Mouse (Mus musculus) lung, postnatal 36 days (tissue): ENCODE data around the gene Cops7b.
"Not testable (repeated sequence)": the region's sequence is repeated elsewhere in the genome, so short reads cannot be mapped to it uniquely, and the experiment has no call there.

Experiments
- DNase-seq: peaks from one replicate; pipeline ENCODE4 v3.0.0; 2022; ENCODE audit warnings: mixed read lengths

Gene Cops7b

DNA sequence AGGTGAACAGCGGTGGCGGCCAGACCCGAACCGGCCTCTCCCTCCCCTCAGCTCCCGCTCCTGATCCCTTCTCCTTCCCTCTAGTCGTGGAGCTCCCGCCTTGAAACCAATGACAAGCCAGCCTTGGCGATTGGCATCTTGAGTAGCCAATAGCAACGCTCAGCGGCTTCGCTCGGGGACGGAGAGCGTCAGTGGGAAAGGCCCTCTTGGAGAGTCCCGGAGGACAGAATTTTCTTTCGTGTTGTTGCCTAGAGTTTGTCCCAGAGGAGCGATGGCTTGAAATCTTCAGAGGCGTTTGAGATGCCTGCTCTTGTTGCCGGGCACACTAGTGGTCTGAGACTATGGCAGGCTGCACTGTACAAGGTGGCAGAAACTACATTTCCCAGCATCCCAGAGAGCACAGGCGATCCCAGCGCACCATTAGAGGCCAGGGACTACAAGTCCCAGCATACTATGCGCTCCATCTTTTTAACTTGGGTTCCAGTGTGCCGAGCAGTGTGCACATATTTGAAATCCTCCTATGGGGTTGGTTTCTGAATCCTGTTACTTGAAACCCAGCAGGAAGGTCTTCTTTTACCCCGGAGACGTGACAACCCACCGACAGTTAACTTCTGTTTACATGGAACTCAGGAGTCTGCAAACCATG is at the start of gene Cops7b, which contains the start of gene Pde6d:
Cops7b (plus strand) TSS at position 454 of the 646 bp plus-strand sequence.
Pde6d (minus strand) TSS at position 179 of the 646 bp plus-strand sequence.
- DNase-seq: peak; percentile 97

DNA sequence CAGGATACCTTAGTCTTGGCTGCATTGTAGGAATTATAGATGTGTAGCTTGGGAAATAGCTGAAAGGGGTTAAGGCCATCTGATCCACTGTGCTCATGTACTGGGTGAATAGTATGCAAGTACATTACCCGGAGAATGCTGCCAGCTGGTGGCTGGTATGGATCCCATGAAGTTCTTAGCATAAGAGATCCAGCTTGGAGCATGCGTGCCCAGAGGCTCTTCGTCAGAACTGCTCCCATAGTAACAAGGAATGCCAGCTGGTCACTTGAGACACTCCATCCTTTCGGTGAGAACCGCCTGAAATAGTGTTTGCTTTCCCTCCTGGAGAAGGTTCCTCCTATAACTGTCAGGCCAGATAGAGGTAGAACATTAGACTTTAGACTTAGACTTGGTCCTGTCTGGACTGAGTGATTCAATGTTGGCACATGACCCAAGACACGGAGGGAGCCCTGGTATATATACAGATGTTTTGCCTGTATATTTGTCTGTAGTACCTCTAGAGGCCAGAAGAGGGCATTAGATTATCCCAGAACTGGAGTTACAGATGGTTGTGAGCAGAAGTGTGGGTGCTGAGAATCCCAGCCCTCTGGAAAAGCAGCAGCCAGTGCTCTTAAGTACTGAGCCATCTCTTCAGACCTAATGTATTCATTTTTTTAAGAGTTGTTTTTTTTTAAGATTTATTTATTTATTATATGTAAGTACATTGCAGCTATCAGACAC is 49.1 kb upstream of the Cops7b start:
- peak; percentile 64 for DNase-seq

DNA sequence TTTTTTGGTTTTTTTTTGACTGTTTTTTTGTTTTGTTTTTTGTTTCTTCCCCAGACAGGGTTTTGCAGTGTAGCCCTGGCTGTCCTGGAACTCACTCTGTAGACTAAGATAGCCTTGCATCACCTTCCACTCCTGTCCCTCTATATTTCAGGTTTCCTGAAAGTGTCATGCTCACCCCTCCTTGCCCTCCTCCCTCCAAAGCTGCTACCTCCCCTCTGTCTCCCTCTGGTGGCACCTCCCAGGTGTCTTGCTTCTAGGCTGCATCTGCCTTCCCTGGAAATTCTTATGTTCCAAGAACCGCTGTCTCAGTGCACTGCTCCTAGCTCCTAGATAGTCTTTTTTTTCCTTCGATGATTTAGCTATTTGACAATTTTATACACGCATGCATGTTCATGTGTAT is 44.3 kb upstream of the Cops7b start:
- no peak for DNase-seq

DNA sequence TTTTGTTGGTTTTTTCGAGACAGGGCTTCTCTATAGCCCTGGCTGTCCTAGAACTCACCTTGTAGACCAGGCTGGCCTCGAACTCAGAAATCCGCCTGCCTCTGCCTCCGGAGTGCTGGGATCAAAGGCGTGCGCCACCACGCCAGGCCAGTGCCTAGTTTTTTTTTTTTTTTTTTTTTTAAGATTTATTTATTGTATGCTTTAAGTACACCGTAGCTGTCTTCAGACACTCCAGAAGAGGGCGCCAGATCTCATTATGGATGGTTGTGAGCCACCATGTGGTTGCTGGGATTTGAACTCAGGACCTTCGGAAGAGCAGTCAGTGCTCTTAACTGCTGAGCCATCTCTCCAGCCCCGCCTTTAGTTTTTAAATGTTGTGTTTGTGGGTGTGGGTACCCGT is 43.1 kb upstream of the Cops7b start:
- not testable (repeated sequence) for DNase-seq

DNA sequence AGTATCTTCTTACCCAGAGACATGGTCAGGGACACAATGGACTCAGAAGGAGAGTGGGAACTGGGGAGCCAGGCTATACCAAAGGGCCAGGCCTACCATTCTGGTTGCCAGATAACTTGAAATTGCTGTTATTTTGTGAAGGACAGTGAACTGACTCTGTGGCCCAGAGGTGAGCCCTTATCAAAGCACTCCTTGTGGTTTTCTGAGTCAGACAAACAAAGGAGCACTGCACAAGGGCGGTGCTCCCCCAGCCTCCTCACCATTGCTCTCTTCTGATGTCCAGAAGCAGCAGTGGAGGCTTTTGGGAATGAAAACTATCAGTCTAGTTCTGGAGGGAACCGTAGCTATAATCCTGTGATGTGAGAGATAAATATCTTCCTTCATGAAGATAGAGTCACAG is 40.1 kb upstream of the Cops7b start:
- no peak for DNase-seq

DNA sequence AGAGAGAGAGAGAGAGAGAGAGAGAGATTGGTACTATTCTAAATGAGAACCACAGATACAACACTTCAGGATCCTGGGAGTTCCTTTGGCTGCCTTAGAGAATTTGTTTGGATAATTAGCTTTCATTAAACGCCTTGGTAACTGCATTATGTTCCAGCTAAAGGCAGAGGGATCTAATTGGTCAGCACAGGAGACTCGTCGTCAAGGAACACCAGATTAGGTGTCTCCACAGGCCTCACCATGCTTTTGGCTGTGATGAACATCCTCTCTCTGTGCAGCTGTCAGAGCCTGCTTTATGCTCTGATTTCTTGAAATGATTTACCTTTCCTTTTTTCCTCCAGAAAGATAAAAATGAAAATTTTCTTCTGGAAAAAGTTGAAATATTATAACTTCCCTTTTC is 35.9 kb upstream of the Cops7b start:
- DNase-seq: no peak

DNA sequence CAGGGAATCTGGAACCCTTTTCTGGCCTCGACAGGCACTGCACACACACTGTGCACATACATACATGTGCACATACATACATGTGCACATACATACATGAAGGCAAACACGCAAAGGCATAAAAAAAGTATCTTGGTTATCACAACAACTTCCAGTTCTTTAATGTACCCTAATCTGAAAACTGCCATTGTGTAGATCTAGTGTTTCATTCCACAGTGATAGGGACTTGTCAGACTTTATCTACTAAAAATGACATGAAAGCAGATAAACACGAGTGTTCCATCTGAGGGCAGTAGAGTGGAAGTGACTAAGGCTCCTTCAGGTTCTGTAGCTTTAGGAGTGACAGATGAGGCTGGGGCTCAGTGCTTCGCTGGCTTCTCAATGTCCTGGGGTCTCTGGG is 31.4 kb upstream of the Cops7b start:
- DNase-seq: no peak

DNA sequence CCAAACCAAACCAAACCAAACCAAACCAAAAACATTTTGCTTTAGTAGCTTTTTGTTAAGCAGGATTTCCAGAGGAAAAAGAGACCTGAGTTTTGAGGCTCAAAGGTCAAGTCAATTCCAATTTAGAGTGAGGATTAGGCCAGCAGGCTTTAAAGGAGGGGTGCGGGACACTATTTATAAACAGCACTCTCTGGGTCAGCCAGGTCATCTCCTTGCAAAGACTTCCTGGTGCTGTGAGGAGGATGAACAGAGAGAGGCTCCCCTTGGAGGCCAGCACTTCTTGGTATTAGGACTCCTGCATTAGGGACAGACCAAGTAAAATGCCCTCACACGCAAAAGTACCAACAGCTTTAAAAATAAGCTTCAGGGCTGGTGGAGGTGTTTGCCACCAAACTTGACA is 30.8 kb upstream of the Cops7b start:
- DNase-seq: no peak

DNA sequence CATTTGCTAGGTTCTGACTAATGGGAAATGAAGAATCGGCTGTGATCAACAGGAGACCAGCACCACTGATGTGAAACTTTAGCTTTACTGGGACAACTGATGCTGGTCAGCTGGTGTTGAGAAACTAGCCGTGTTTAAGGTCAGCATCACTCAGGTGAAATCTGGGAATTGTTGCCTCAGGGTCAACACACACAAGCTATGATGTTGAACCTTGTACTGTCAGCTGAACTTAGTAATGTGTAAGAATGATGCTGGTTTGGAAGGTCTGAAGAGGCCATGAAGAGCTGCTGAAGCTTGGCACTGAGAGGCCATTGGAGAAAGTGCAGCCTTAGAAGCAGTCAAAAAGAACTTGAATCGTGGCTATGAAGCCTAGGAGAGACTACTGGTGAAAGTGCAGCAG is 27.0 kb upstream of the Cops7b start:
- no peak for DNase-seq

DNA sequence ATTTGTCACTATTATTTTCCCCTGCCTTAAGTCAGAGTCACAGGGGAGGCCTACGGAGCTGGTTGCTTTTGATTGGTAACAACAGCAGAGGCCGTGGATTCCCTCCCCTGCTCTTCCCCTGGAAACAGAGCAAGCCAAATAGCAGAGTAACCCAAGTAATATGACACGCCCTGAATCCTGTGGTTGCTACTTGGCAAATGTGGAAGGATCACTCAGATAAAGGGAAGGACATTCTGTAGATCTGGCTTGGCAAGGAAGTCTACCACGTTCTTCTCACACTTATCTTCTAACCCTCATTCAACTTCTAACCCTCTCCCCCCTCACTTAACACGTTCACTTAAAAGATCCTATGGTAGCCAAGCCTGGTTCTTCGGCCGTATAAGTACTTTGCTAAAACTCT is 24.8 kb upstream of the Cops7b start:
- no peak for DNase-seq

DNA sequence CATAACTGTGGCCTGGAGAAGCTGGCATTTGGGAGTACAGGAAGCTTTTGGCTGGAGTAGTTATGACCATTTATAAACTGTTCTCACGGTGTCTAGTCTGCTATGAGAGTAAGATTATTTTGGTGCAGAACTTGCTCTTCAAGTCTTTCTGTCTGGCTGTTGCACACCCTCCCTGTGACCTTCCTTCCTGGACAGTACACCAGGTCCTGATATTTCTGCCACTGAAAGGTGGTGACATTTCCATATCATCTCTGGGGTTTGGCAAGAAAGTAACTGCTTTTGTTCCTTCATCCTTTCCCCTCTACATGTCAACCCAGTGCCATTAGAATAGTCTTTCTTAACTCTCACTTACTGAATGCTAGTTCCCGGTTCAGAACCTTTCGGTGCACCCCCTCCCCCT is 23.5 kb upstream of the Cops7b start:
- no peak for DNase-seq

DNA sequence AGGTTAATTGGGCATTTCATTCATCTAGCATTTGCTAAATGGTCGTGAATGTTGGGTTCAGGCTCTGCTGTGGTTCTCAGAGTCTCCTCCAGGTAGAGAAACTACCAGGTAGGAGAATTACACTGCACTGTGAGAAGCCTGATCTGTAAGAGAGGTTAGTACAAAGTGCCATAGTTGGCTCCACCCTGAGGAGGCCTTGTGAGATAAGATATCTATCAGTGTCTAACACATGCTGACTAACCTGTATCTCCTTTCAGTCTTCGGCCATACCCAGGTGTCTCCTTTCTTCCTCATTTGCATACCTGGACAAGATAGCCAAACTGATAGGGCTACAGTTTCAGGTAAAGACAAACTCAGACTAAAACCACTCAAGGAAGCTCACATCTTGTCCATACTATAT is 20.0 kb upstream of the Cops7b start:
- DNase-seq: no peak

DNA sequence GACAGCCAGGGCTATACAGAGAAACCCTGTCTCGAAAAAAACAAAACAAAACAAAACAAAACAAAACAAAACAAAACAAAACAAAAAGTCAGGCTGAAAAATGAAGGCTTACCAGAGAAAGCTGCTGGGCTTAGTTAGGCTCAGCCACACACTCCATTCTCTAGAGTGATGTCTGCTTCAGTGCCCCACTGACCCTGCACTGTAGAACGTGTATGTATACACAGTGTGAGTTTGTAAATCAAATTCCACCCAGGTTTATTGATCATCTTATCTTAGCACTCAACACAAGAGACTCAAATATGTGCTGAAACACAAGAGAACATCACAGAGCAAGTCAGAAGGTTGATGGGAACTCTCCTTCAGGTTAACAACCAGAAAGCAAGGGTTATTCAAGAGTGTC is 14.3 kb upstream of the Cops7b start:
- DNase-seq: no peak

DNA sequence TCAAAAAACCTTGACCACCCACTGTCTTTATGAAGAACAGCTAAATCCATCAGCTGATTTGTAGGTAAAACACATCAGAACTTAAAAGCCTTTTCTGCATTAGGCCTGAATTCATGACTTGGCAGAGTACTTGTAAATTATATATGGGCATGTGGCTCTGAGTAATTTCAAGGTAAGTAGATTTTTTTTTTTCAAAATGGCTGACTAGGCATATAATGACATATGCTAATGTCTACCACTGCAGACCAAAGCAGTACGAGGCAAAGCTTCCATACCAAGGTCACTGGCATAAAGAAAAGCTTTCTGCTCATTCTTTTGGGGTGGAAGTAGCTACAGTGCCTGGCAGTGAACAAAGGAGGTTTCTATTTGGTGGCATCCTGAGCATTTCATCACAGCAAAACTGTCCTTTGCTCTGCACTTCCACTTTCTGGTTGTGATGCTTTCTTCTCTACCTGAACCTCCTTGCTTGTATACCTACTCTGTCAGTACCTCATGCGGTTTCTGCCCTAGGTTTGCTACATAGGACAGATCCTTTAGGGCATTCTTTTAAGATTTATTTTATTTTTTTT is 13.3 kb upstream of the Cops7b start:
- DNase-seq: no peak

DNA sequence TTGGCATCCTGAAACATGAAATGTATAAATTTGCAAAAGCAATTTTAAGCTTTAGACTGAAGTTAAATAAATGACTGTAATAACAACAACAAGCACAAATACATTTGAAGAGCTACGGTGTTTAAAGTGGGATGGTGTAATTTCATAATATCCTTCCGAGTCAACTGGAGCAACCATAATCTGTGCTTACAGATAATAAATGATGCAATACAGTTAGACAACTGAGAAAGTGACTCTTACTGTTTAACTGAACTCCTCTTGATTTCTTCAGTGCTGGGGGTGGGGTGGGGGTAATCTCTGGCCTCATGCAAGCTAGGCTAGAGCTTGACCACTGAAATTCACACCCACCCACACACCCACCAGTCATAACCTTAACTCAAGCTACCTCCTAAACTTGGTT is 11.3 kb upstream of the Cops7b start:
- DNase-seq: no peak

DNA sequence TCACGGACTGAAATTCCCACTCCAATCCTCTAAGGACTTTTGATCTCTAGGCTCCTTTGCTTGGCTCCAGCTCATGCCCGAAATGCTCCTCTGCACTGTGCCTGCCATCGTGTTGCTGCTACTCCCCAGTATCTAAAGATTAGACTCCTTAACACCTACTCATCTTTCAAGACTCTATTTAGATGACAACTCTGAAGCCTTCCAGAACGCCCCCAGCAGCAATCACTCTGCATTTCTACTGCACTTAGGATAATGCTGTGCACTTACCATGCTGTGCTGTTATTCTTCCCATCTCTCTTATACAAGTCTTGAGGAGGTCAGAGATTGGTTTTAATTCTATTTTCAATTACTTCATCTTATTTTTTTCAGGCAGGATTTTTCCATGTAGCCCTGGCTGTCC is 10.8 kb upstream of the Cops7b start:
- no peak for DNase-seq

DNA sequence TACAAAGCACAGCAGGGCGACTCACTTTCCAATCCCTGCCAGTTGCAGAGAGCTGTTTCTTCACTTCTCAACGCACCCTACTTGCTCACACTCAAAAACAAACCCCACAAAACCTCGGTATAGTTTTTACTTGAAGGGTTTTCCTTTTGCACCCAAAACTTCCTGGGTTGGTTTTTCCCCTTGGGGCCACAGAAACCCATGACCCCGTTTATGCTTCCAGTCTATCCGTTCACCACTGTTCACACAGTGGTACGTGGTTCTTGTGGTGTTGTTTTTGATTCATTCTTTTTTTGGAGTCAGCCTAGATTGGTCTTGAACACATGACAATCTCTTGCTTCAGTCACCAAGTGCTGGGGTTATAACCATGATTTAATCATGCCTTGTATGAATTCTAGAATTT is 2.3 kb upstream of the Cops7b start:
- no peak for DNase-seq

DNA sequence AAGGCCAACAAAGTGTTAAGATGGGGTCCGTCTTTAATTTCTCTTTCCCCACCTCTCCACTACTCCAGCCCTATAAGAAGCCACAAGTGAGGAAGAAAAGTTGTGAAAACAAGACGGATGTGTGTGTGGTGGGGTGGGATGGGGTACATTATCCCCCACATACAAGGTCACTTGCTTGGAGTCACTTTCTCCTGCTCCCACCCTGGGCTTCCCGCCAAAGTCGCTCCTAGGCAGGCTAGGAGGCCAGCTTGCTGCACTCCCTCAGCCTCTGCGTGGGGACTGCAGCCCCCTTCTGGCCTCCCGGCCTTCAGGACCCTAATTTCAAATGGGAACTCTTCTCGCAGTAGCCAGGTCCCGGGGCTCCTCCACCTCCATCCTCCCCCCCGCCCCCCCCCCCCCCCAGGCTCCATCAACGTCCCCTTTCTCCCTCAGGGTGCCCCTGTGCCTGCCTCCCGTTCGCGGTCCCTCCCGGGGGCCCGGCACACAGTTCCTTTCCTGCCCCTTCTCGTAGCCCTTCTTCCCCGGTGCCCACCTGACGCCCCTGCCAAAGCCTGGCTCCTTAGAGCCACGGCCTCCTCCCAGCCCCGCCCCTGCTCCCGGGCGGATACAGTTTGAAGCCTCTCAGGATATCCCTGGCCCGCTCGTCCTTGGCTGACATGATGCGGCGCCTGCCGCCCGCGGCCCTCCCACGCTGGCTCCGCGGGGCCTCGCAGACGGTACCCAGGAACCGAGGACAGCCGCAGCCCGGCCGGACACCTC is 833 bp upstream of the Cops7b start:
- peak; percentile 8 for DNase-seq

DNA sequence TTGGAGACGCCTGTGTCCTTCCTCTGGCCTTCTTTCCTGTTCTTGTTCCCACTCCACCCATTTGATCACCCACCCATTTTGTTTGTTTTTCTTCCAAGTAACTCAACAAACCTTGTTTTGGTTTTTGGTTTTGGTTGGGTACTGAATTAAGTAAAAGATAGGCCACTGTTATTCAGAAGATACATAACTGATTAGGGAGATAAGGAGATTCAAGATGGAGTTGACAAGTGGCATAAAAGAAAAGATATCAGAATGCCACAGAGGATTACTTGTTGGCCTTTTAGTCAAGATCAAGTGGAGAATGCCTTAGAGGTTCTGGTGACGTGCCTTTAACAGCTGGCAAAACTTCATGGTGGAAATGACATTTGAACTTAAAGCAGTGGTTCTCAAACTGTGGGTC is 1.0 kb downstream of the Cops7b start:
- DNase-seq: no peak

DNA sequence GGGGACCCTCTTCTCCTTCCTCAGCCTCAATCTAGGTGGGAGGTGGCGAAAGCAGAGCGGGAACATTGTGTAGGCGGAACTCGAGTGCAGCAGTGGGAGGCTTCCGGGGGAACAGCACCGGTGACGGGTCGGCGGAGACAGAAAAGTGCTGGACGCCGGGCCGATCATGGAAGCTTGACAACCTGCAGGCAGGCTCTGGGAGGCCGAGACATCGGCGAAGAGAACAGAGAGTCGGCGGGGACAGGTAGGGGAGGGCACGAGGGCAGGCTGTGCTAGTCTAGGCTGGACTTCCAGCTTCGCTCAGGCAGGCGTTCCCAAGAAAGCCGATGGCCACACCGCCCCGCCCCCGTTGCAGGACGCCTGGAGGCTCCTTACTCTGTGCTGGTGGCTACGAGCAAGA is 4.3 kb downstream of the Cops7b start:
- DNase-seq: peak; percentile 77

DNA sequence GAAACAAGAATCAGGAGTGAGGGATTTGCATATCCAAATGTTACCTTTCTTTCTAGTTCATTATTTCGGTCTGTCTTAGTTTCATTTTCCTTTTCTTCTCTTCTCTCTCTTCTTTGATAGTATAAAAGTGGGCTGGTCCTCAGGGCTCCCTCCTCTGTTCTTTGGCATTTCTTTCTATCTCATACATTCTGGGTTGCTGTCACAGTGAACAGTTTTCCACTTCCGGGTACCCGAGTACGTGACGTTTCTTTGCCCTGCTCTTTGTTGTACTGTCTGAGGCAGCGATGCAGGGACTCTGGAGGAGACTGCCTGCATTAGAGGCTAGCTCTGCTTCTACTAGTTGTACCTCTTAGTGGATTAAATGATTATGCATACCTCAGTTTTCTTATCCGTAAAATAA is 11.8 kb downstream of the Cops7b start:
- no peak for DNase-seq

DNA sequence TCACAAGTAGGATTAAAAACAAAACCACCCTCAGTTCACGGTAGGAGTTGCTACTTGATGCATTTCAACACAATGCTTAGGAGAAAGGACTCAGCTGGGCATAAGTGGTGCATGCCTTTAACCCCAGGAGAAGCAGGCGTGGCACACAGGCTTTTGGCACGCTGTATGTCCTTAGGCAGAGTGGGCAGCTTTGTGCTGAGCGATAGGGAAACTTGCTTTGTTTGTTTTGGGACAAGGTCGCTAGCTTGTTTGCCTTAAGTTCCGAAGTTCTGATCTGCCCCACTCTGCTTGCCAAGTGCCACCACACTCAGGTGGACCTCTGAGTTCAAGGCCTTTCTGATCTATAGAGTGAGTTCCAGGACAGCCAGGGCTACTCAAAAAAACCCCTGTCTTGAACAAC is 12.6 kb downstream of the Cops7b start:
- DNase-seq: peak; percentile 83

DNA sequence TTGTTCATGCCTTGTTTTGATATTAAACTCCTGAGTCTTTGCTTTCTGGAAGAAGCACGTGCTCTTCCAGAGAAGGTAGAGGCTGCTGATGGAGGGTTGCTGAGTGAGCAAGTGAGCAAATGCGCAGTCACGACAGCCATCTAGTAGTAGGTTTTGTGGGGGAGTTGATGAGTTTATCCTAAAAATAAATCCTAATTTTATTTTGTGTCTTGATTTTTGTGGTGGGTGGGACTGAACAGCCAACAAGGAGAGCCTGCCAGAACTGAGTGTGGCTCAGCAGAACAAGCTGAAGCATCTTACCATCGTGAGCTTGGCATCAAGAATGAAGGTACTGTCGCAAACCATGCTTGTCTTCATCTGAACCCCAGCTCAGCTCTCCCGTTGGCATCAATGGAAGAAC is 13.8 kb downstream of the Cops7b start:
- DNase-seq: no peak

DNA sequence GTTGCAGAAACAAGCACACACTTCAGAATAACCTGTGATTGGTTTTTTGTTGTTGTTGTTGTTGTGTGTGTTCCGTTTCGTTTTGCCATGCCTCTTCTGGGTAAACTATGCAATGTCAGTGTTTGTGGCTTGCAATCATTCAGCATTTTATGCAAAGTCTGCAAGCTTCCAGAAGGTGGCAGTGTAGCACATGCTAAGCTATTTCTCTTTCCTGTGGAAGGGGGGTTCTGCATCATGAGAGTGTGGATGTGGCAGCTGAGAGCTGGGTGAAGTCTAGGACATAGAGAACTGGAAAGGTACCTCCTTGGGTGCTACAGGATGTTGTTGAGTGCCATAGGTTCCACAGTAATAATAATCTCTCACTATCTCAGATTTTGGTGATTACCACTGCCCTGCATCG is 15.8 kb downstream of the Cops7b start:
- peak; percentile 30 for DNase-seq
